Mouse (Mus musculus) cortical plate, adult 2 months (tissue): ENCODE results near the gene Prmt9.

Source experiments
- CTCF ChIP-seq: fragments of 200-500 bp; IDR thresholded peaks from 2 replicates; pipeline ENCODE4 v1.5.1; 2011; ENCODE audit warnings: mild to moderate bottlenecking, control low read depth, low read length; ENCODE audit not compliant: insufficient read depth; ENCODE audit errors: extremely low read depth
- POLR2A ChIP-seq: fragments of 200-500 bp; IDR thresholded peaks from 2 replicates; pipeline ENCODE4 v1.6.1; 2011; ENCODE audit warnings: mild to moderate bottlenecking, low read length, control low read depth; ENCODE audit not compliant: insufficient read depth; ENCODE audit errors: extremely low read depth

GRCm38 (mm10) chr8:77577674-77578073, 28.5 kb downstream of the Prmt9 start:
- no peak for TF ChIP-seq CTCF
- TF ChIP-seq POLR2A, result no peak
